ENCODE assay signal across 8 mouse cellular contexts in genomic region chr16:35154641-35155390, GRCm38 (mm10). TPM values are rescaled to one million over a fixed set of nuclear protein-coding genes. Genes with fewer than 3 reads are reported as not detected.
DNase-seq lines count a peak whose midpoint lies in the region; ATAC-seq and TF ChIP-seq lines count a peak whose summit lies in the region.

TSS of gene Adcy5 (plus strand) at chr16:35154877.

- DNase-seq in thymus, postnatal 0 days (ENCODE audit: low spot score) = peak; percentile 13
- DNase-seq in thymus, adult 18-20 months = no peak
- no peak for DNase-seq in heart, embryonic 10.5 days (ENCODE audit: low spot score)
- peak; percentile 41 for DNase-seq in kidney, postnatal 14 days
- peak; percentile 68 for DNase-seq in lung, embryonic 14.5 days
- peak; percentile 61 for DNase-seq in right cerebral cortex, postnatal 4 days
- DNase-seq in natural killer cell, adult 2 months (ENCODE audit: low spot score in 2 of 2) = no peak

- H3K4me3 ChIP-seq in cortical plate, adult 2 months (ENCODE audit: insufficient read depth, low read length) = peak within 1 kb of the TSS; percentile 72
- peak within 1 kb of the TSS; percentile 85 for H3K4me3 ChIP-seq in heart, embryonic 10.5 days
- peak within 1 kb of the TSS; percentile 65 for H3K4me3 ChIP-seq in lung, embryonic 14.5 days (ENCODE audit: low read depth, low read length)

- no peak for TF ChIP-seq POLR2A in cortical plate, adult 2 months (IDR thresholded peaks at IDR 0.05; ENCODE audit: extremely low read depth, insufficient read depth, low read length)

- peak within 1 kb of the TSS; percentile 95 for H3K27ac ChIP-seq in cortical plate, adult 2 months (ENCODE audit: insufficient read depth, low read length)
- peak within 1 kb of the TSS; percentile 93 for H3K27ac ChIP-seq in heart, embryonic 10.5 days
- H3K27ac ChIP-seq in lung, embryonic 14.5 days (ENCODE audit: low read depth) = peak within 1 kb of the TSS; percentile 69

- no peaks in the 10 kb centered on the region for H3K36me3 ChIP-seq in heart, embryonic 10.5 days
- no peaks in the 10 kb centered on the region for H3K36me3 ChIP-seq in lung, embryonic 14.5 days (ENCODE audit: insufficient read depth)

- peaks cover 8% of the 10 kb centered on the region; the same call in 1 of the 2 replicates for H3K4me1 ChIP-seq in cortical plate, adult 2 months (ENCODE audit: control insufficient read depth, insufficient read depth, low read length)
- peaks cover 56% of the 10 kb centered on the region for H3K4me1 ChIP-seq in heart, embryonic 10.5 days
- H3K4me1 ChIP-seq in lung, embryonic 14.5 days (ENCODE audit: insufficient read depth) = 0 out of 2 replicates have a peak, but pooled peaks cover 2% of the 10 kb centered on the region

- H3K27me3 ChIP-seq in heart, embryonic 10.5 days (ENCODE audit: insufficient read depth, poor library complexity, severe bottlenecking) = peaks cover 82% of the 10 kb centered on the region
- peaks cover 58% of the 10 kb centered on the region for H3K27me3 ChIP-seq in lung, embryonic 14.5 days (ENCODE audit: insufficient read depth, low read length)

- no peak for TF ChIP-seq CTCF in cortical plate, adult 2 months (IDR thresholded peaks at IDR 0.05; ENCODE audit: extremely low read depth, insufficient read depth, low read length)
- TF ChIP-seq CTCF in lung, embryonic 14.5 days (IDR thresholded peaks at IDR 0.05; ENCODE audit: low read depth) = no peak

- peak; percentile 63 for ATAC-seq in lung, embryonic 14.5 days (ENCODE audit: insufficient read depth)

- peak within 1 kb of the TSS; percentile 65 for H3K9ac ChIP-seq in lung, embryonic 14.5 days

- under 1% methylated on average over 91 of the region's 104 CpGs for WGBS in heart, embryonic 10.5 days
- under 1% methylated on average over 58 of the region's 104 CpGs for WGBS in lung, embryonic 14.5 days

- H3K9me3 ChIP-seq in heart, embryonic 10.5 days = no peaks in the 10 kb centered on the region
- no peaks in the 10 kb centered on the region for H3K9me3 ChIP-seq in lung, embryonic 14.5 days (ENCODE audit: low read depth, low read length)

- H3K4me2 ChIP-seq in lung, embryonic 14.5 days = peak within 1 kb of the TSS; percentile 96

RNA-seq across cellular contexts. Expression of gene Adcy5, which starts in this region (rescaled TPM):
- polyA plus RNA-seq in thymus, postnatal 0 days (2015; fragmentation: Nextera tagmentation; extraction: Ambion mirVana) = 0.49 and 0.57 TPM in 2 replicates
- polyA plus RNA-seq in cortical plate, adult 2 months (2012; rRNA removed) = 52.6 and 93.4 TPM in 2 replicates
- polyA plus RNA-seq in heart, embryonic 10.5 days (2016; fragmentation: Nextera tagmentation; extraction: Ambion mirVana) = 3.8 and 5.1 TPM in 2 replicates
- polyA plus RNA-seq in lung, embryonic 14.5 days (2014; fragmentation: Nextera tagmentation; extraction: Ambion mirVana) = 1.8 and 1.9 TPM in 2 replicates

Comparison
In these comparisons a context has a peak if more than half of its experiments do, and no peak if none do; other contexts are left out.
1. Peak in DNase-seq in thymus, postnatal 0 days; RNA of the gene not detected or under 1 TPM.
2. DNase-seq: peak in kidney, postnatal 14 days (single experiment), lung, embryonic 14.5 days (single experiment) and right cerebral cortex, postnatal 4 days (single experiment); none in thymus, adult 18-20 months (0 of 2), heart, embryonic 10.5 days (single experiment) and natural killer cell, adult 2 months (0 of 2).
3. Peak in every context shown above with its lines, with median percentiles within 50 percentile points of each other: H3K27ac ChIP-seq and H3K4me3 ChIP-seq.